ENCODE assay signal across 20 mouse cellular contexts in the genomic region with DNA sequence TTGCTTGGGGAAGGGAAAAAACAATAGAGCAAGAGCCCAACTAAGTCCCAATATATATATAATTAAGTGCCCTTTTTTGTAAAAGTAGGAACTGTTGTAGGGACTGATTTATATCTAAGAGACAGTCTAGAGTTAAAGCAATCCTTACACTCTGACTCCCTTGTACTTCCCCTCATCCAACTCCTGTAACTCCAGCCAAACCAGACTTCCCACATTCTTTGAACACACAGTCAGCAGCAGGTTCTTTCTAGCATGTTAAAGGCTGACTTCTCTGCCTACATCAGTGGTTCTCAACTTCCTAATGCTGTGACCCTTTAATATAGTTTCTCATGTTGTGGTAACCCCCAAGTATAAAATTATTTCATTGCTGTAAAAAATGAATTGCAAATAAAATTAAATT. TPM values are rescaled to one million over a fixed set of nuclear protein-coding genes. Genes with fewer than 3 reads are reported as not detected.
A peak's percentile ranks its signal among the peaks of the same experiment; 100 is the strongest.
DNase-seq lines count a peak whose midpoint lies in the region; ATAC-seq and TF ChIP-seq lines count a peak whose summit lies in the region.
"Had no signal": no experiment of that assay in that cellular context is flagged by ENCODE, and none has a peak within 500 bp of the region (broad histone marks: within the 10 kb centered on the region; RNA-seq: fewer than 3 reads in every experiment).

No protein-coding gene starts in this region.

- TF ChIP-seq CTCF in lung, adult 2 months (IDR thresholded peaks at IDR 0.05; ENCODE audit: insufficient read depth, low read length), result no peak

- no peak for ATAC-seq in embryonic facial prominence, embryonic 15.5 days (ENCODE audit: insufficient number of reproducible peaks, low FRiP score, low TSS enrichment, low read depth)
- ATAC-seq: hindbrain, postnatal 0 days had no signal

- no peaks in the 10 kb centered on the region for H3K4me1 ChIP-seq in heart, embryonic 10.5 days
- no peaks in the 10 kb centered on the region; the same call in 1 of the 2 replicates for H3K4me1 ChIP-seq in lung, adult 2 months (ENCODE audit: control insufficient read depth, insufficient read depth, low read length)
- H3K4me1 ChIP-seq in embryonic facial prominence, embryonic 15.5 days, result no peaks in the 10 kb centered on the region
- H3K4me1 ChIP-seq: forebrain, embryonic 12.5 days; midbrain, embryonic 12.5 days; neural tube, embryonic 13.5 days had no signal

- no peak overlapping the region for H3K4me3 ChIP-seq in heart, embryonic 10.5 days
- no peak overlapping the region for H3K4me3 ChIP-seq in lung, adult 2 months (replicated peaks; ENCODE audit: extremely low read depth, low read depth, low read length)
- no peak overlapping the region for H3K4me3 ChIP-seq in embryonic facial prominence, embryonic 15.5 days (replicated peaks)
- H3K4me3 ChIP-seq: forebrain, embryonic 12.5 days; midbrain, embryonic 12.5 days; neural tube, embryonic 13.5 days had no signal

- no peaks in the 10 kb centered on the region for H3K27me3 ChIP-seq in heart, embryonic 10.5 days (ENCODE audit: insufficient read depth, poor library complexity, severe bottlenecking)
- no peaks in the 10 kb centered on the region for H3K27me3 ChIP-seq in embryonic facial prominence, embryonic 15.5 days
- H3K27me3 ChIP-seq: forebrain, embryonic 12.5 days; midbrain, embryonic 12.5 days; neural tube, embryonic 13.5 days had no signal

- peaks cover 54% of the 10 kb centered on the region for H3K36me3 ChIP-seq in heart, embryonic 10.5 days
- H3K36me3 ChIP-seq in embryonic facial prominence, embryonic 15.5 days, result peaks cover 13% of the 10 kb centered on the region; the same call in 1 of the 2 replicates

- no peak overlapping the region for H3K4me2 ChIP-seq in embryonic facial prominence, embryonic 15.5 days (replicated peaks)
- H3K4me2 ChIP-seq: forebrain, embryonic 12.5 days; midbrain, embryonic 12.5 days; neural tube, embryonic 13.5 days had no signal

- TF ChIP-seq POLR2A in lung, adult 2 months (IDR thresholded peaks at IDR 0.05; ENCODE audit: borderline replicate concordance, extremely low read depth, low read depth, low read length), result no peak

- no peak overlapping the region for H3K9ac ChIP-seq in embryonic facial prominence, embryonic 15.5 days
- H3K9ac ChIP-seq: forebrain, embryonic 12.5 days; midbrain, embryonic 12.5 days; neural tube, embryonic 13.5 days had no signal

- no peaks in the 10 kb centered on the region for H3K9me3 ChIP-seq in heart, embryonic 10.5 days
- 0 out of 2 replicates have a peak, but pooled peaks cover 2% of the 10 kb centered on the region for H3K9me3 ChIP-seq in embryonic facial prominence, embryonic 15.5 days (replicated peaks)
- H3K9me3 ChIP-seq: forebrain, embryonic 12.5 days; midbrain, embryonic 12.5 days; neural tube, embryonic 13.5 days had no signal

- DNase-seq in heart, adult 11 months, result peak; percentile 34
- no peak for DNase-seq in heart, embryonic 10.5 days (ENCODE audit: low spot score)
- DNase-seq in lung, adult 18-20 months, result peak; percentile 34 to 66
- DNase-seq in lung, adult 2 months, result no peak
- peak; percentile 59 for DNase-seq in lung, postnatal 25 days (ENCODE audit: low spot score)
- DNase-seq in adrenal gland, adult 8-10 months, result no peak
- DNase-seq in gastrocnemius, adult 8-10 months (ENCODE audit: low spot score in 2 of 2), result no peak
- DNase-seq: adrenal gland, adult 2 months; heart, postnatal 4 days; right cerebral cortex, postnatal 14 days; thymus, postnatal 14 days had no signal

- H3K27ac ChIP-seq in heart, embryonic 10.5 days, result no peak overlapping the region
- 0 out of 2 replicates have a peak overlapping the region, but pooled peaks have one; percentile 31 for H3K27ac ChIP-seq in embryonic facial prominence, embryonic 15.5 days (replicated peaks)
- H3K27ac ChIP-seq: forebrain, embryonic 12.5 days; hindbrain, postnatal 0 days; midbrain, embryonic 12.5 days; neural tube, embryonic 13.5 days had no signal

RNA-seq across cellular contexts. Expression of gene Cbl, which starts 34.3 kb away (rescaled TPM):
- polyA plus RNA-seq in heart, embryonic 10.5 days (2016; fragmentation: Nextera tagmentation; extraction: Ambion mirVana), result 16.2 and 16.3 TPM in 2 replicates
- 9.0 and 14.2 TPM in 2 replicates for polyA plus RNA-seq in lung, adult 2 months (2012; rRNA removed)
- 16.1 and 17.7 TPM in 2 replicates for polyA plus RNA-seq in embryonic facial prominence, embryonic 15.5 days (2015; fragmentation: Nextera tagmentation; extraction: Ambion mirVana)
- total RNA-seq in adrenal gland, adult 8-10 months (2022), result 10 to 100 TPM; 30.4 to 52.9 (median 40.1) TPM
- total RNA-seq in gastrocnemius, adult 8-10 months (2022), result 10 to 100 TPM in 1 of 4 experiments, 1 to 10 TPM in 3; 5.1 to 10.2 (median 7.3) TPM

RNA-seq across cellular contexts. Expression of gene Ccdc153, which starts 40.9 kb away (rescaled TPM):
- polyA plus RNA-seq in heart, embryonic 10.5 days (2016; fragmentation: Nextera tagmentation; extraction: Ambion mirVana), result not detected in 2 replicates
- 13.8 and 26.9 TPM in 2 replicates for polyA plus RNA-seq in lung, adult 2 months (2012; rRNA removed)
- polyA plus RNA-seq in embryonic facial prominence, embryonic 15.5 days (2015; fragmentation: Nextera tagmentation; extraction: Ambion mirVana), result 15.9 and 23.5 TPM in 2 replicates
- total RNA-seq in adrenal gland, adult 8-10 months (2022), result 10 to 100 TPM in 2 of 4 experiments, 1 to 10 TPM in 2; 3.9 to 18.0 (median 7.9) TPM
- not detected for total RNA-seq in gastrocnemius, adult 8-10 months (2022)
- total RNA-seq: granulocyte monocyte progenitor cell, adult 5-6 weeks; heart, postnatal 4 days; liver, adult 2 months had no signal
- polyA plus RNA-seq: forebrain, embryonic 12.5 days; heart, embryonic 14.5 days; liver, adult 2 months; midbrain, embryonic 12.5 days; neural tube, embryonic 13.5 days; spleen, adult 2 months had no signal

RNA-seq across cellular contexts. Expression of gene Pdzd3, which starts 51.7 kb away (rescaled TPM):
- polyA plus RNA-seq in heart, embryonic 10.5 days (2016; fragmentation: Nextera tagmentation; extraction: Ambion mirVana), result not detected in 2 replicates
- 0.11 and 0.12 TPM in 2 replicates for polyA plus RNA-seq in lung, adult 2 months (2012; rRNA removed)
- polyA plus RNA-seq in embryonic facial prominence, embryonic 15.5 days (2015; fragmentation: Nextera tagmentation; extraction: Ambion mirVana), result 0.14 and 0.19 TPM in 2 replicates
- under 1 TPM in 3 of 4 experiments, not detected in 1; 0.24 to 0.27 (median 0.25) TPM for total RNA-seq in adrenal gland, adult 8-10 months (2022)
- total RNA-seq in gastrocnemius, adult 8-10 months (2022), result 1 to 10 TPM in 1 of 4 experiments, under 1 TPM in 3; 0.56 to 1.0 (median 0.95) TPM
- total RNA-seq: adrenal gland, adult 2 months; granulocyte monocyte progenitor cell, adult 5-6 weeks; liver, adult 2 months had no signal
- polyA plus RNA-seq: adrenal gland, adult 2 months; heart, embryonic 14.5 days; liver, adult 2 months had no signal

Comparison
In these comparisons a context has a peak if more than half of its experiments do, and no peak if none do; other contexts are left out.
1. DNase-seq: peak in heart, adult 11 months (single experiment), lung, adult 18-20 months (2 of 2) and lung, postnatal 25 days (single experiment); none in heart, embryonic 10.5 days (single experiment), lung, adult 2 months (single experiment), adrenal gland, adult 8-10 months (single experiment) and gastrocnemius, adult 8-10 months (0 of 2).
2. RNA of gene Ccdc153, which starts 40.9 kb away (polyA plus RNA-seq): 13.8 to 26.9 TPM in lung, adult 2 months and 15.9 to 23.5 TPM in embryonic facial prominence, embryonic 15.5 days; not detected in heart, embryonic 10.5 days; every median in the first group is over 10 times any median in the second.